Mouse (Mus musculus) adrenal gland, adult 8-10 months (tissue): ENCODE results near the gene Pkn1. TPM values are rescaled to one million over a fixed set of nuclear protein-coding genes. Genes with fewer than 3 reads are reported as not detected.

Experiments used
- DNase-seq: peaks from one replicate; pipeline ENCODE4 v3.0.0; 2022
- total RNA-seq, 4 experiments: library from RNA; stranded (reverse); gene quantifications; 2 replicates each; pipeline ENCODE4 v1.2.4; 2022

The Pkn1 gene
- total RNA-seq, 4 experiments from 2014 or later = 108 to 141 (median 123) TPM

- no peak for DNase-seq
Measured at GRCm38 (mm10) chr8:83684517-83684916, 14.5 kb downstream of the Pkn1 start.

GRCm38 (mm10) chr8:83681099-83681498, 17.9 kb downstream of the Pkn1 start:
- DNase-seq = no peak

GRCm38 (mm10) chr8:83680603-83681002, 18.4 kb downstream of the Pkn1 start:
- no peak for DNase-seq

- DNase-seq = no peak
Measured at GRCm38 (mm10) chr8:83679866-83680265, 19.1 kb downstream of the Pkn1 start.

GRCm38 (mm10) chr8:83674497-83674896, 24.5 kb downstream of the Pkn1 start:
- no peak for DNase-seq

GRCm38 (mm10) chr8:83672936-83673335, 26.0 kb downstream of the Pkn1 start:
- no peak for DNase-seq

- peak; percentile 33 for DNase-seq
Measured at GRCm38 (mm10) chr8:83669013-83669412, 30.0 kb downstream of the Pkn1 start.

GRCm38 (mm10) chr8:83668010-83668916, 30.7 kb downstream of the Pkn1 start:
- peak; percentile 60 for DNase-seq

GRCm38 (mm10) chr8:83667526-83667925, 31.5 kb downstream of the Pkn1 start:
- no peak for DNase-seq

- no peak for DNase-seq
Measured at GRCm38 (mm10) chr8:83666866-83667234, 32.1 kb downstream of the Pkn1 start.

- DNase-seq = peak; percentile 31
Measured at GRCm38 (mm10) chr8:83665969-83666865, 32.8 kb downstream of the Pkn1 start, which contains the start of gene Ptger1. TSS of gene Ptger1 (plus strand) at chr8:83666678.

GRCm38 (mm10) chr8:83664931-83665625, 33.9 kb downstream of the Pkn1 start:
- DNase-seq = no peak

GRCm38 (mm10) chr8:83664096-83664495, 34.9 kb downstream of the Pkn1 start:
- DNase-seq = peak; percentile 64

GRCm38 (mm10) chr8:83662421-83662826, 36.6 kb downstream of the Pkn1 start:
- DNase-seq = peak; percentile 81

- no peak for DNase-seq
Measured at GRCm38 (mm10) chr8:83660995-83661680, 37.8 kb downstream of the Pkn1 start.

GRCm38 (mm10) chr8:83660545-83660944, 38.4 kb downstream of the Pkn1 start:
- DNase-seq = no peak

- no peak for DNase-seq
Measured at GRCm38 (mm10) chr8:83656484-83657246, 42.3 kb downstream of the Pkn1 start.

- no peak for DNase-seq
Measured at GRCm38 (mm10) chr8:83656043-83656442, 42.9 kb downstream of the Pkn1 start.

GRCm38 (mm10) chr8:83654725-83655124, 44.3 kb downstream of the Pkn1 start:
- DNase-seq = no peak

- no peak for DNase-seq
Measured at GRCm38 (mm10) chr8:83653662-83654017, 45.3 kb downstream of the Pkn1 start.
